Mouse (Mus musculus) heart, embryonic 13.5 days (tissue): ENCODE results near the gene Emg1. TPM values are rescaled to one million over a fixed set of nuclear protein-coding genes. Genes with fewer than 3 reads are reported as not detected.

Source experiments
- ATAC-seq: fragments of 200-750 bp; cut with Nextera tagmentation; 2 replicates; pipeline ENCODE4 v1.8.0; 2017; ENCODE audit warnings: moderate TSS enrichment; ENCODE audit not compliant: insufficient number of reproducible peaks, low FRiP score, low TSS enrichment; ENCODE audit errors: extremely low read depth
- H3K27ac ChIP-seq: fragments of 300-500 bp; sonication (generic); replicated peaks from 2 replicates; pipeline ENCODE4 v1.5.1; 2015; ENCODE audit warnings: moderate library complexity, mild to moderate bottlenecking, inconsistent platforms
- H3K27me3 ChIP-seq: fragments of 300-500 bp; sonication (generic); replicated peaks from 2 replicates; pipeline ENCODE4 v1.6.1; 2015; ENCODE audit warnings: mild to moderate bottlenecking, inconsistent platforms
- H3K36me3 ChIP-seq: fragments of 300-500 bp; sonication (generic); 2 replicates; pipeline ENCODE4 v1.6.1; 2015; ENCODE audit warnings: mild to moderate bottlenecking, inconsistent platforms
- H3K4me1 ChIP-seq: fragments of 300-500 bp; sonication (generic); 2 replicates; pipeline ENCODE4 v1.6.1; 2015; ENCODE audit warnings: inconsistent platforms
- H3K4me2 ChIP-seq: fragments of 300-500 bp; sonication (generic); 2 replicates; pipeline ENCODE4 v1.6.1; 2015; ENCODE audit warnings: inconsistent platforms, mild to moderate bottlenecking, moderate library complexity
- H3K4me3 ChIP-seq: fragments of 300-500 bp; sonication (generic); 2 replicates; pipeline ENCODE4 v1.5.1; 2015; ENCODE audit warnings: moderate library complexity, mild to moderate bottlenecking, inconsistent platforms
- H3K9ac ChIP-seq: fragments of 300-500 bp; sonication (generic); 2 replicates; pipeline ENCODE4 v1.6.1; 2015; ENCODE audit warnings: inconsistent platforms, mild to moderate bottlenecking, moderate library complexity
- H3K9me3 ChIP-seq: fragments of 300-500 bp; sonication (generic); 2 replicates; pipeline ENCODE4 v1.6.1; 2016; ENCODE audit warnings: inconsistent platforms
- WGBS: fragments of 180-500 bp; shearing (Covaris S2); methylation state at CpG from one replicate; pipeline ENCODE4 v1.1.7; 2015; ENCODE audit warnings: mixed read lengths; 5-methylcytosine and 5-hydroxymethylcytosine counted together
- polyA plus RNA-seq: library from polyadenylated mRNA; unstranded; fragments of >200 nt; fragmentation: Nextera tagmentation; extraction: Ambion mirVana; gene quantifications from 2 replicates; pipeline ENCODE4 v1.2.1, GENCODE M21; 2015

Emg1 gene
- polyA plus RNA-seq, 1 experiment from 2014 or later: 113 TPM

DNA sequence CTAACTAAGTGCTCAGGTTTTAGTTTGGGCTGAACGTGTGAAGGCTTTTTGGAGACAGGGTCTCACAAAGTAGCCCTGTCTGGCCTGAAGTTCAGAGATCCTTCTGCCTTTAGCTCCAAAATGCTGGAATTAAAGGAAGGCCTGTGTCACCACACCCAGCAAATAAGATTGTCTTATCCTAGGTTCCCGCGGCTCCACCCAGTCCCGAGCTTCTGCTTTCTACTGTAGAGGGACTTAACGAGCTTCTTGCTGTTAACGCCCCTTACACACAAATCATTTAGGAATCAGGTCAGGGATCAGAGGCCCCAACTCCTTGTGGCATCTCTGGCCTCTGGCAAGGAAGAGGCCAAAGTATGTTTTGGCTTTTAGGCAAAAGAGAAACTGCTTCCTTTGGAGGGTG is 39.9 kb downstream of the Emg1 start:
- Histone ChIP-seq H3K4me2 (no peak overlapping the region), H3K4me3 (no peak overlapping the region), H3K9ac (no peak overlapping the region), H3K27ac (no peak overlapping the region), H3K4me1 (peaks cover 7% of the 10 kb centered on the region; the same call in 1 of the 2 replicates), H3K9me3 (no peaks in the 10 kb centered on the region), H3K36me3 (peaks cover 14% of the 10 kb centered on the region), H3K27me3 (no peaks in the 10 kb centered on the region)
- WGBS: 48% methylated on average over 6 of the region's 6 CpGs
- ATAC-seq: no peak

DNA sequence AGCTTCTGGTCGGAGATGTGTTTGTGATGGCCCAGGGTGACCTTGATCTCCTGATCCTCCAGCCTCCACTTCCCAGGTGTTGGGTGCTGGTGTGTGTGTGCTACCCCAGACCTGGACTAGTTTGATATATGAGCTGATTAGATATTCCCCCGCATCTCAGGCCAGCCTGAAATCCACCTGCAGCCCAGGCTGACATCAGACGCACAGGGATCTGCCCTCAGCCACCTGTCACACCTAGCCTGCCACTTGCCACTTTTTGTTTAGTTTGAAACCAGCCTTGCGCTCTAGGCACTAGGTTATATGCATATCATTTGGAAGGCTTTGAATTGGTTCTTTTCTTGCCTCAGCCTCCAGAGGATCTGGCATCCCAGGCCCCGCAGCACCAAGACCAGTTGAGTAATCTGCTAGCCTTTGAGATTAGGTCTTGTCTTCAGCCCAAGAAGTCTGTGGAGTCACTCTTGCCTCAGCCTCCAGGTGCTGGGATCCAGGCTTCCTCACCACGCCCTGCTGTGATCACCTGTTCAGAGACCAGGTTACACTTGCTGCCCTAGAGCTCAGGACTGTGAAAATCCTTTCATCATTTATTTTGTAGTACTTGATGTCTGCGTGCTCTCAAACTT is 41.6 kb downstream of the Emg1 start:
- no peak overlapping the region for H3K9ac ChIP-seq
- no peaks in the 10 kb centered on the region for H3K27me3 ChIP-seq
- no peaks in the 10 kb centered on the region for H3K9me3 ChIP-seq
- peaks cover 7% of the 10 kb centered on the region; the same call in 1 of the 2 replicates for H3K4me1 ChIP-seq
- no peak overlapping the region for H3K4me2 ChIP-seq
- H3K36me3 ChIP-seq: peaks cover 18% of the 10 kb centered on the region
- no peak for ATAC-seq
- 83% methylated on average over 7 of the region's 7 CpGs for WGBS
- H3K4me3 ChIP-seq: no peak overlapping the region
- H3K27ac ChIP-seq: no peak overlapping the region

DNA sequence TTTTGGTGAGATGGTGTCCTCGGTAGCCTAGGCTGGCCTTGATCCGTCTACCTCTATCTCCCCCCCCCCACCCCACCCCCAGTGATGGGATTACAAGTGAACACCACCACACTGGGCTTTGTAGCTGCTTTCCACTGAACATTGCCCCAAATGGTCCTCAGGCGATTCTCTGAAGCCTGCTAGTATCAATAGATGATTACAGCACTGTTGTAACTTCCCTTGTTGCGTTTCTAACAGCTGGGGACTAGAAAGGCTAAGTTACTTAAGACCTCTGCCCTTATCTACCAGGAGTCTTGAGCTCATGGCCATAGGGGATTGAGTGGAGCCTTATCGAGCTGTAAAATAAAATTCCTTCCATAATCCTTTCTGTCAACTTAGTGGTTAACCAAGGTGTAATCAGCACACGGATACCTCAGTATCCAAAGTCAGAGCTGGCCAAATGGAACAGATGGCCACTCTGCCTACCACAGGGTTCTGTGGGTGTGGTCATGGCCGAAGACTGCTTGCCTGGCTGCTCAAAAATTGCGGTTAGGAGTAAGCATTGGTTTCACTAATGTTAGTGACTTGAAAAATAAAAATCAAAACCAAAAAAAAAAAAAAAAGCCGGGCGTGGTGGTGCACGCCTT is 42.6 kb downstream of the Emg1 start:
- no peak for ATAC-seq
- Histone ChIP-seq H3K4me3 (no peak overlapping the region), H3K27me3 (no peaks in the 10 kb centered on the region), H3K27ac (no peak overlapping the region), H3K9me3 (no peaks in the 10 kb centered on the region), H3K9ac (no peak overlapping the region), H3K4me1 (peaks cover 8% of the 10 kb centered on the region), H3K4me2 (no peak overlapping the region), H3K36me3 (peaks cover 8% of the 10 kb centered on the region)
- WGBS: 72% methylated on average over 11 of the region's 11 CpGs

DNA sequence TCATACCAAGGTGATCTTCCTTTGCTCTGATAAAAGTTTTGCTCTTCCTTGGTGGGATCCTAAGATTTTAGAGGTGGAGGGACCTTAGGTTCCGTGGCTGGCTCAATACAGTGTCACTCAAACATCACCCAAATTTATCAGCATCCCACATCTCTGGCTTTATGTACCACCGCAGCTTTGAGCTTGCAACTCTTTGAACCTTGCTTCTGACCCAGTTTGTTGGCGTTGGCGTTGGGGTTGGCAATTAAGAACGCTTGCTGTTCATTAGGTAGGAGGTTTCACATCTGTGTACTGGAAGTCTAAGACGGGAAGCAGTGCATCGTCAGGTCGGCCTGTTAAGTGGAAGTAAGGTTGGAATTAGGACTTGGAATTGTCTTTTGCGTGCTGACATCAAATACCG is 47.0 kb downstream of the Emg1 start:
- H3K4me1 ChIP-seq: peaks cover 12% of the 10 kb centered on the region
- no peak for ATAC-seq
- H3K27me3 ChIP-seq: no peaks in the 10 kb centered on the region
- peaks cover 5% of the 10 kb centered on the region for H3K36me3 ChIP-seq
- no peak overlapping the region for H3K4me3 ChIP-seq
- H3K4me2 ChIP-seq: no peak overlapping the region
- H3K9me3 ChIP-seq: no peaks in the 10 kb centered on the region
- WGBS: 94% methylated on average over 10 of the region's 10 CpGs
- no peak overlapping the region for H3K9ac ChIP-seq
- H3K27ac ChIP-seq: no peak overlapping the region

DNA sequence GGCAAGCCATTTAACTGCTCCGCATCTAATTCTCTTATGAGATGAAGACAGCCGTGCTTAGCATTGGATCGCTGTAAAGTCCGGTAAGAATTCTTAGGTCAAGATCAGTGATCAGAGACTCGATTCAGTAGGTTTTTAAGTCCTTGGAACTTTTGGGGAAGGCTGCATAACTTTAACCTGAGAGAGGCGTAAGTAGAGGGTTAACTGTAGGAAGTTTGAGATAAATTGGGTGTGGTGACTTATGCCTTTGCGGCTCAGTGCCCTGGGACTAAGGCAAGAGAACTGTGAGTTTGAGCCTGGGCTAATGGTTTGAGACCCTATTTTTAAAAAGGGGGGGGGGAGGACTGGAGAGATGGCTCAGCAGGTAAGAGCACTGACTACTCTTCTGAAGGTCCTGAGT is 47.7 kb downstream of the Emg1 start:
- Histone ChIP-seq H3K27me3 (no peaks in the 10 kb centered on the region), H3K4me3 (peak overlapping the region; percentile 82), H3K4me1 (peaks cover 12% of the 10 kb centered on the region), H3K9ac (no peak overlapping the region), H3K27ac (no peak overlapping the region), H3K4me2 (peak overlapping the region; percentile 87), H3K9me3 (no peaks in the 10 kb centered on the region), H3K36me3 (peaks cover 5% of the 10 kb centered on the region)
- no peak for ATAC-seq
- WGBS: 78% methylated on average over 7 of the region's 7 CpGs

DNA sequence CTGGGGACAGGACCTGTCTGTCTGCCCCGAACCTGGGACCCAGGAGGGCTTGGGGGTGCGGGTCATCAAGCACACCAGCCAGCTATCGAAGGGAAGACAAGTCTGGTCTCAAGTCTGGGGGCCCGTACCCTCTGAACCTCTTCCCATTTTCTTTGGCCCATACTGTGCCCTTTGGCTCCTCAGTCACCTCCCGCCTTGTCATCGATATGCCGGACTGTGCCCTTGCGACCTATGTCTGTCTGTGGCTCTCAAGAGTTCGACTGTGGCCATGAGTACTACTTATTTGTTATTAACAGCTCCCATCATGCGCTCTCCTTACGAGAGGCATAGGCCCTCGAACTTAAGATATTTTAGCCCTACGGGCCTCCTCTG is 48.6 kb downstream of the Emg1 start:
- no peak for ATAC-seq
- peak overlapping the region; percentile 82 for H3K4me3 ChIP-seq
- H3K9ac ChIP-seq: peak overlapping the region; percentile 82
- H3K4me1 ChIP-seq: peaks cover 12% of the 10 kb centered on the region
- H3K27me3 ChIP-seq: no peaks in the 10 kb centered on the region
- H3K27ac ChIP-seq: peak overlapping the region; percentile 86
- 12% methylated on average over 13 of the region's 13 CpGs for WGBS
- no peaks in the 10 kb centered on the region for H3K9me3 ChIP-seq
- peaks cover 5% of the 10 kb centered on the region for H3K36me3 ChIP-seq
- peak overlapping the region; percentile 87 for H3K4me2 ChIP-seq

DNA sequence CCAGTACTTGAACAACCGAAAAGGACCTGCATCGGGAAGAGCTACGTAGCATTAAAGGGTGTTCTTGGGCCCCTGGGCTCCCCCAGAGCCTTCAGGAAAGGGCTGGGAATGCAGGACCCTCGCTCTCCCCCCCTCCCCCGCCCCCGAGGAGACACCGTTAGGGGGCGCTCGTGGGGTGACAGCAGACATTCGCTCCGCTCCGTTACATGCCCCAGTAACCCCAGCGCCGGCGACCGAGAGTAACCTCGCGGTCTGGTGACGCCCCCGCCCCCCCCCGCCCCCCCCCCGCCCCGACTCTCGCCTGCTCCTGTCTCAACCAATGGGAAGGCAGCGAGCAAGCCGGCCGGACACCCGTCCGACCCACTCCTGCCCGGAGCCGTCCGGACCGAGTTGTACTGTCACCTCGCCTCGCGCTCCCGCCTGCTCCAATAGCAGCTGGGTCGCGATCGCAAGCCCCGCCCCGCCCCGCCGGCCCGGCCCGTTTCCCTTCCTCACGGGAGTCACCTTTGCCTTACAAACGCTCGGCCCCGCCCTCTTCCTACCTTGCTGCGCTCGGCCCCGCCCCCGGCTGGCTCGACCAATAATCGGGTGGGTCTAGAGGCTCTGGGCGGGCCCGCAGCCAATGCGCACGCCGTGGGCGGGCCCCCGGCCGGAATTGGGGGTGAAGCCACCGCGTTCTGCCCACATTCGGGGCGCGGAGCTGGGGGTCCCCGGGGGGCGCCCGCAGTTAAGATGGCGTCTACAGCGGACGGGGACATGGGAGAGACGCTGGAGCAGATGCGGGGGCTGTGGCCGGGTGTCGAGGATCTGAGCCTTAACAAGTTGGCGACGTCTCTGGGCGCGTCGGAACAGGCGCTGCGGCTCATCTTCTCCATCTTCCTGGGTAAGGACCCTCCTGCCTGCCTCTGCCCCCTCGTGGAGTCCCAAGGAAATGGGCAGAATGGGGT is 49.2 kb downstream of the Emg1 start, which contains the start of gene Lpcat3:
Lpcat3 (plus strand) TSS at position 551 of the 947 bp plus-strand sequence.
- Histone ChIP-seq H3K27me3 (no peaks in the 10 kb centered on the region), H3K27ac (peak within 1 kb of the TSS; percentile 86), H3K9ac (peak within 1 kb of the TSS; percentile 82), H3K36me3 (peaks cover 5% of the 10 kb centered on the region), H3K4me3 (peak within 1 kb of the TSS; percentile 82), H3K9me3 (no peaks in the 10 kb centered on the region), H3K4me2 (peak within 1 kb of the TSS; percentile 87), H3K4me1 (peaks cover 12% of the 10 kb centered on the region)
- under 1% methylated on average over 79 of the region's 87 CpGs for WGBS
- ATAC-seq: peak; percentile 99

DNA sequence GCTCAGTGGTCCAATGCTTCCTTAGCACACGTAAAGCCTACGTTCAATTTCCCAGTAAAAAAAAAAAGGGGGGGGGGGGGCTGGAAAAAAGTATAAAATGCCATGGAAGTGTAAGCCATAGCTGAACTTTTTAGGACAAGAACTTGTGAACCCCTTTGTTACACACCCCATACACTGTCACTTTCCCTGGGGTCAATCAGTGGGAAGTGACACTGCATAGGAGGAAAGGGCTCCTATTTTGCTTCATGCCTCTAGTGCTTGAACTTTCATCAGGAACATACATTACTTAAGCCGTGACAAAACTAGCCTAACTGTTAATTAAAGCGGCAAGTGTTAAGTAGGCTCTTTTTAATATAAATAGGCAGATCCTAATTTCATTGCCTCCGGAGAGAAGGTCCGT is 50.0 kb downstream of the Emg1 start:
- H3K9ac ChIP-seq: peak overlapping the region; percentile 81
- ATAC-seq: no peak
- H3K4me2 ChIP-seq: peak overlapping the region; percentile 87
- H3K9me3 ChIP-seq: no peaks in the 10 kb centered on the region
- H3K36me3 ChIP-seq: peaks cover 5% of the 10 kb centered on the region
- peak overlapping the region; percentile 82 for H3K4me3 ChIP-seq
- H3K27ac ChIP-seq: peak overlapping the region; percentile 86
- H3K4me1 ChIP-seq: peaks cover 12% of the 10 kb centered on the region
- WGBS: 31% methylated on average over 6 of the region's 6 CpGs
- no peaks in the 10 kb centered on the region for H3K27me3 ChIP-seq

DNA sequence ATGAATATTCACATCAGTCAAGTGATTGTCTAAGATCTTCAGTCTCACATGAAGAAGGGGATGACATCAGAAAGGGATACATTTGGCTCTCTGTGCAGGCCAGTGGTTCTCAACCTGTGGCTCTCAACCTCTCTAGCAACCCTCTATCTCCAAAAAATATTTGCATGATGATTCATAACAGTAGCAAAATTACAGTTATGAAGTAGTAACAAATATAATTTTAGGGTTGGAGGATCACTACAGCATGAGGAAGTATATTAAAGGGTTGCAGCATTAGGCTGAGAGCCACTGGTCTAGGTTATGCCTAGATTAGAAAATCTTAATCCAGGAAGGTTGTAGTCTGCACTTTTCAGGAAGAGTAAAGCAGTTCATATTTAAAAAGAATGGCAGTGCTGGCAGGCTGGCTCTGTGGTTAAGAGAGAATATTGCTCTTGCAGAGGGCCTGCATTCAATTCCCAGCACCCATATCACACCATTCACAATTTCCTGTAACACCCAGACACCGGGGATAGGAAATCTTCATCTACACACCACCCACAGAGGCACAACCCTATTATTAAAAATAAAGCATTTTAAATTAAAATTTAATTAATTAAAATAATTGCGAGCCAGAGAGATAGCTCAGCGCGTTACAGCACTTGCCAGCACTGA is 50.7 kb downstream of the Emg1 start:
- Histone ChIP-seq H3K9me3 (no peaks in the 10 kb centered on the region), H3K9ac (no peak overlapping the region), H3K4me3 (no peak overlapping the region), H3K4me1 (peaks cover 12% of the 10 kb centered on the region), H3K27me3 (no peaks in the 10 kb centered on the region), H3K4me2 (no peak overlapping the region), H3K27ac (no peak overlapping the region), H3K36me3 (peaks cover 5% of the 10 kb centered on the region)
- no peak for ATAC-seq
- WGBS: 87% methylated on average over 4 of the region's 4 CpGs

DNA sequence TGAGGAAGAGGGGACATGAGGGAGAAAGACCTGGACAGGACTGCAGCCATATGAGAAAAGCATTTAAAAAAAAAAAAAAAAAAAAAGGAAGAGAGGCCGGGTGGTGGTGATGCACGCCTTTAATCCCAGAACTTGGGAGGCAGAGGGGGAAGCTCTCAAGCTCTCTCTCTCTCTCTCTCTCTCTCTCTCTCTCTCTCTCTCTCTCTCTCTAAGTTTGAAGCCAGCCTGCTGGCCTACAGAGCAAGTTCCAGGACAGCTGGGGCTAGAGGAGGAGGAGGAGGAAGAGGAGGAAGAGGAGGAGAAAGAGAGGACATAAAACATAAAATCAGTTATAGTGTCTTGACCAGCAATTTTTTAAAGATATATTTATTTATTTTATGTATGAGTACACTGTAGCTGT is 53.9 kb downstream of the Emg1 start:
- no peak for ATAC-seq
- Histone ChIP-seq H3K9me3 (peaks cover 4% of the 10 kb centered on the region), H3K36me3 (no peaks in the 10 kb centered on the region), H3K4me3 (no peak overlapping the region), H3K4me2 (no peak overlapping the region), H3K9ac (no peak overlapping the region), H3K4me1 (no peaks in the 10 kb centered on the region), H3K27ac (no peak overlapping the region), H3K27me3 (no peaks in the 10 kb centered on the region)
- 27% methylated on average over 2 of the region's 2 CpGs for WGBS

DNA sequence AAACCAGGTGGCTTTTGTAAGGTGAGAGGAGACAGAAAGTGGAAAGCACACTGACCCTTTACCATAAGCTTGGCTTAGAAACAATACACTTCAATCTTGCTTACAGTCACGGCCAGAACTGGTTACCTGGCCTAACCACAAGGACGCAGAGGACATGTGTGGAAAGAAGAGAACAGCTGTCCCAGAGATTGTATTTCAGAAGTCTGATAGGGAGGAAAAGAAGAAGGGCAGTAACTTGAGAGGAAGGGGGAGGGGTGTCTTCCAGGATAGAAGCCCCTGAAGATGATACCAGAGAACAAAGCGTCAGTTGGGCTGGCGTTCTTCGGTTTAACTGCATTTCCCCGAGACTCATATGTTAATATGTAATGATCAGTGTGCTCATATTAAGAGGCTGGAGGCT is 56.1 kb downstream of the Emg1 start:
- WGBS: 48% methylated on average over 6 of the region's 6 CpGs
- H3K27me3 ChIP-seq: no peaks in the 10 kb centered on the region
- no peak overlapping the region for H3K27ac ChIP-seq
- no peaks in the 10 kb centered on the region for H3K4me1 ChIP-seq
- no peak overlapping the region for H3K9ac ChIP-seq
- no peaks in the 10 kb centered on the region for H3K36me3 ChIP-seq
- no peak overlapping the region for H3K4me3 ChIP-seq
- H3K4me2 ChIP-seq: no peak overlapping the region
- H3K9me3 ChIP-seq: peaks cover 6% of the 10 kb centered on the region
- no peak for ATAC-seq
